Mouse (Mus musculus) mouse embryonic stem cell (cell line): ENCODE data around the gene Bcl6.

Experiments used
- in situ Hi-C, 2 experiments: fragments of 300-500 bp; cut with MboI; formaldehyde crosslinking; loops; 1 replicate in 1 of 2; 3 replicates in 1 of 2; pipeline ENCODE4 v1.14.3; 2019 to 2020; ENCODE audit warnings: low sequenced_read_pairs in 2 of 2, low pct_unique_long_range_greater_than_20kb in 1 of 2, mixed read lengths in 1 of 2; ENCODE audit not compliant: unreplicated experiment in 1 of 2

The Bcl6 gene

DNA sequence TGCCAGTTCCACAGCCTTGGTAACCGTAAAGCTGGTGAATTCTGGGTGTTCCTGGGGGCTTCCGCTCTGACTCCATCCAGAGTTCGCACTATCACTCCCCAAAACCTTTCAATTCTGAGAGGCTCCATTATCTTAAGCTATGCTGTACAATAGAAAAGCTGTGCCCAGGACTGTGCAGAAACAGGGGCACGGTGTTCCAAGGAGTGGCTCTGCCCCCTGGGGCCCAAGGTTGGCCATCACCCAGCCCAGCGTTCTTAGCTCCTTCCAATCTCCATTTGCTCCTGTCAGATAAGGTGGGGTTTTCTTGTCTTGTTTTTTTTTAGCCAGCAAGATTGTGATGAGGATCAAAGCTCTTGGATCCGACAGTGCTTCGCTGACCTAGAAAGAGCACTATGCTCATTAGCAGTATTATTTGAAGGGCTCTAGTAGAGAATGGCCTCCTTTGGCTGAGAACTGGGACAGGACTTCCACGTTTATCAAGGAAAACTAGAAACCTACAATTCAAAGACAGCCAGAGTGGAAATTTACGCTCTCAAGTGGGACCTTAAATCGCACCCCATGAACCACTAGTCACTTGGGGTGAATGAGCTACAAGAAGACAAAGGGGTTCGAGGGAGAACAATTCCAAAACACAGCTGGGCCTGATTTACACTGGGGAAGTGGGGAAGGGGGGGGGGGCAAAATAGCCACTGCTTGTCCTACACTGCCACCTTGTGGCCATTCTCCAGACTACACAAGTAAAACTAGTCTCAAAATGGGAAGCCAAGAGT, 35.3 kb downstream of the Bcl6 start:
- in situ Hi-C loops = loop anchor here (5.0 to 10.0 kb wide), 2 partner anchors 321 to 499 kb away; no protein-coding TSS in a partner anchor

GRCm38 (mm10) chr16:23952101-23952727, 36.4 kb downstream of the Bcl6 start:
- in situ Hi-C loops = loop anchor here (5.0 to 10.0 kb wide), 2 partner anchors 320 to 497 kb away; no protein-coding TSS in a partner anchor

DNA sequence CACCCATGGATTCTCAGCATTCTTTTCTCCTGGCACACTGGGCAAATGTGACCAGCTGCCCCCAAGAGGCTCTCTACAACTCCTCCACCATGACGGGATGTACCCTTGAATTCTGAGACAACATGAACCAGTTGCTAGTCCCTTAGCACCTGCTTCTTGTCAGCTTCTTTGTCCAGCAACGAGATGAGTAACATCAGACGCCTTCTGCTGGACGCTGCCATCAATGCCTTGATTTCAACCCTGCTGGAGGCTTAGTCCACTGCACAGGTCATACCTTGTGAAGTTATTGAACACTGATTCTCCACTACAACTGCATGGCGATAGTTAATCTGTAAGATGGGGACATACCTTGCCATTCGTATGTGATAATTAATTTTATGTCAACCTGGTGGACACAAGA, 41.0 kb downstream of the Bcl6 start:
- in situ Hi-C loops = no loop called here

- in situ Hi-C loops = no loop called here
These were observed 43.9 kb downstream of the Bcl6 start for GRCm38 (mm10) chr16:23944801-23945200.

DNA sequence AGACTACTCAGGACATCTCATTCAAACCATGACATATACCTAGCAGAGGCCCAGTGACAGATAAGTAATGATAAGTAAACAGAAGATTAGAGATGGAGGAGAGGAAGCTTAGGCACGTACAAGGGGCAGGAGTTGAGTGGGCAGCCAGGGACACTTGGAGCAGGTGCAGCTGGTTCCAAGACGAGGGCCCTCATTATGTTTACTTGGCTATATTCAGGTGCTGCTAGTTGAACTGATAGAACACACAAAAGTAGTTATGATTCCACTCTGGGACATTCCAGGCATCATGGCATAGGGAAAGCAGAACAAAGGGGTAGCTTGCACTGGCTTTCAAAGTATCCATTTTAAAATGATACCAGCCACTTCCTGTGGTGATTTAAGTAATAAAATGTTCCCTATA, 54.3 kb downstream of the Bcl6 start:
- in situ Hi-C loops = no loop called here

DNA sequence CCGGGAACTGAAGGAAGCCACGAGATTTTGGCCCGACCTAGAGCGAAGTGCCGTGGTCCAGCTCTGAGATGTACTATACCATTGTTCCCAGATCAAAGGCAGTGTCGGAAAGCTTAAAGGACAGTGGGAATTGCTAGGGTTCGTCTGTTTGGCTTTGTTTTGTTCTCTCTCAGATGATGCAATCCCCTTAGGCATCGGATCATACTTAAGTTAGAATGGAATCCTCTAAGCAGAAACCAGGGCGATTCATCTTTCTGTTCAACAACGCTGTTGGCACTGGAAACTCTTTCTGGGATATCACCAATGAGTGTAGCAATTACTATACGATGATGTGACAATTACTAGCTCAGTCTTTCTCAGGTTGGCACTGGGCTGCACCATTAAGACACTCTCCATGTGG, 56.4 kb downstream of the Bcl6 start, which contains the start of gene Rtp2:
Gene Rtp2, minus strand, starts transcription at position 101 of the 400 bp plus-strand sequence.
- in situ Hi-C loops = no loop called here

DNA sequence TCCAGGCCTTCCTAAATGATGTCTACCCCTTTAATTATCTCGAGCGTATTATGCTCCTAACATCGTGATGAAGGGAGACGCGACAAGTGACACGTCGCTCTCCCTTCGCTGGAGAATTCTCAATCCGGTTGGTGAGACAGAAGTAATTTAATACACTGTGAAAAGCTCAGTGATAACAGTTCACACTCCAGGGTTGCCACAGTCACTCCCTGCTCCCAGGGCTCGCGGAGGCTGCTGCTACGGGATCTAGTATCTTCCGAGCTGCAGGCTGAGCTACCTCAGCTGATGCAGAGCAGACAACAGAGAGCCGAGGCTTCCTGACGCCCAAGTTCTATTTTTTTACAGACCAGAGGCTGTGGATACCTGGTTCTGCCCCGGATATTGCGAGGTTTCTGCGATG, 57.4 kb downstream of the Bcl6 start:
- in situ Hi-C loops = no loop called here

DNA sequence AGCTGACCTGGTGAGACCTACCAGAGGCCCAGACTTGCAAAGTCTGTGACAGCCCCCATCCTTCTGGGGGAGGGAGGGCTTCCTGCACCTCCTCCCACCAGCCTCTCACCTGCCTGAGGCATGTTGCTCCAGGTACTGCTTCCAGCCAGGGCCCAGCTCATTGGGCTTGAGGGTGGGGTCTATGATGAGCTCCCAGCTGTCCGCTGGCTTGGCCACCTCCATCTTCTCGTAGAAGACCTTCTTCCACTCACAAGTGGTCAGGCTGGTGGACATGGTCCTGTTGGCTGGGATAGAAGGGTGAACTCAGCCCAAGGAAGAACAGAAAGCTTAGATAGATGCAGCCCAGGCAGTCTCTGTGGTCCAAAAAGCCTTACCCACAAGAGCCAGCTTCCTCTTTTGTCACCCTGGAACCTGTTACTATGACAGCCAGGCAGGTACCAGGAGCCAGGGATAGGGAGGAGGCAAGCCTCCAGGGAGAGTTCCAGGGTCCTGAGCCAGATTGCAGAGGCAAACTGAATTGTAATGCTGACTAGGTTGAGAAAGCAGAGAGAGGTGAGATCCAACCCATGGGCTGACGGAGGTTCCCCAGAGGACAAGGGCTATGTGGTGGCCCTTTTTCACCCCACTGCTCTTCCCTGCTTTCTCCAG, 58.1 kb downstream of the Bcl6 start:
- in situ Hi-C loops = no loop called here

DNA sequence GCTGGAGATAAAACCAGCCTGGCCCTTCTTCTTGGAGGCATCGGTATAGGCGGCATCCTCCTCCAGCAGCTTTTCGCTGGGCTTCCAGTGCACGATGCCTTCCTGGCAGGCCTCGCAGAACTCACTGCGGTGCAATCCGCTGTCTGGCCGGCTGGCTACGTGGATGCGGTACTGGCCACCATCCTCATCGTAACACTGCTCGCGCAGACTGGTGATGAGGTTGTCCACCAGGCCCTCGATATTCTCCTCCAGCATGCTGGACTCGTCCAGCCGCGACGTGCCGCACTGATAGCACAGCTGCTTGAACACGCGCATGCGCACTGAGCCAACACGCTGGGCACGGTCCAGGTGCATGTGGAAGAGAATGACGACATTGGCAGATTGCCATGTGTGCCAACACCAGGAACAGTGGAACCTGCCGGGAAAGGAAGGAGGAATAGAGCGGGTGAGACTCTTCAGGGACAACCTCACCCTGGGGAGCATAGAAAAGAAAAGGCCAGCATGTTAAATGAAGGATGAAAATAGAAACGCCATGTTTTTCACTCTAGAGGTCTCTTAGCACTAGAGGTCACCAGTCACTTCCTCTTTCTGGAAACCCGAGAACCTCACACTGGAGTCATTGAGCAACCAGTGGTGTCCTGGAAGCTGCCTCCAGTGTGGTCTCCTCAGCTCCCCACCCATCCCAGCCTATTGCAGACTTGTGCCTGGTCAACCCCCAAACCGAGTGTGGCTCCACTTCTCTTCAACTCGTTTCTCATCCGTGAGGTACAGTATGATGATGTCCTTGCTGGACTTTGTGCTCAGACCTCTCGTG, 61.1 kb downstream of the Bcl6 start:
- in situ Hi-C loops = no loop called here

DNA sequence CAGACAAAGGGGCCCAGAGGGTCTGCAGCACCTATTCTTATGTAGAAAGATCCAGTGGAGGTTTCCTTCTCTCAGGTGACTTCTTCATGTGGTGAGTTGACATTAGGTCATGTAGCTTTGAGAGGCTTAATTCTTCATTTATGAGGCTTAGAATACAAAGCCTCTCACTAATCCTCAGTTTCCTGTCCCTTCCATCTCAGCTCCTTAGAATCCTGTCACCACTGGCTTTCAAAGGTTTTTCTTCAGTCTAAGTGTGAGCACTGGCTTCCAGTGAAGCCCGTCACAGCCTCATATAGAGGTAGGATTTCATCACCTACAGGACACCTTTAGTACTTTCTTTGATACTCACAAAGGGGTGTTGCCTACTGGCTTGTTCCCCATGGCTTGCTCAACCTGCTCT, 65.7 kb downstream of the Bcl6 start:
- in situ Hi-C loops = loop anchor here in 1 of 2 experiments (25.0 kb wide), 1 partner anchor 811 kb away; the partner anchor contains the start of gene Eif4a2

DNA sequence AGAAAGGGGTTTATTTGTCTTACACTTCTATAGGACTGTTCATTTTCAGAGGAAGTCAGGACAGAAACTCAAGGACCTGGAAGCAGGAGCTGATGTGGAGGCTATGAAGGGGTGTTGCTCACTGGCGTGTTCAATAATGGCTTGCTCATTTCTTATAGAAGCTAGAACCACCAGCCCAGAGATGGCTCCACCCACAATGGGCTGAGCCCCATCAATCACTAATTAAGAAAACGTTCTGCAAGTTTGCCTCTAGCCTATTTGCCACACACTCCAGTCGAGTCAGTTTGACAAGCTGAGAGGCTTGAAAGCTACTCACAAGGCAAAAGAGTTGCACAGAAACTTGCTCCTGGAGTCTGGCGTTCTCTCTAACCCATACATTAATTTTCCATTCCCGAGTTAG, 67.0 kb downstream of the Bcl6 start:
- in situ Hi-C loops = loop anchor here in 1 of 2 experiments (25.0 kb wide), 1 partner anchor 809 kb away; the partner anchor contains the start of gene Eif4a2

- in situ Hi-C loops = loop anchor here in 1 of 2 experiments (10.0 to 25.0 kb wide), 2 partner anchors 807 to 1125 kb away; partner anchors contain the start of gene Eif4a2
These were observed 69.2 kb downstream of the Bcl6 start for GRCm38 (mm10) chr16:23919418-23919817.
